Mouse (Mus musculus) liver, adult 2 months (tissue): ENCODE results near the gene Lmntd1.

Experiments used
- CTCF ChIP-seq: fragments of 200-500 bp; IDR thresholded peaks from 2 replicates; pipeline ENCODE4 v1.5.1; 2011; ENCODE audit warnings: low read depth, low read length, control low read depth
- POLR2A ChIP-seq: fragments of 200-500 bp; IDR thresholded peaks from 2 replicates; pipeline ENCODE4 v1.6.1; 2011; ENCODE audit warnings: low read length, control low read depth; ENCODE audit not compliant: insufficient read depth; ENCODE audit errors: extremely low read depth

DNA sequence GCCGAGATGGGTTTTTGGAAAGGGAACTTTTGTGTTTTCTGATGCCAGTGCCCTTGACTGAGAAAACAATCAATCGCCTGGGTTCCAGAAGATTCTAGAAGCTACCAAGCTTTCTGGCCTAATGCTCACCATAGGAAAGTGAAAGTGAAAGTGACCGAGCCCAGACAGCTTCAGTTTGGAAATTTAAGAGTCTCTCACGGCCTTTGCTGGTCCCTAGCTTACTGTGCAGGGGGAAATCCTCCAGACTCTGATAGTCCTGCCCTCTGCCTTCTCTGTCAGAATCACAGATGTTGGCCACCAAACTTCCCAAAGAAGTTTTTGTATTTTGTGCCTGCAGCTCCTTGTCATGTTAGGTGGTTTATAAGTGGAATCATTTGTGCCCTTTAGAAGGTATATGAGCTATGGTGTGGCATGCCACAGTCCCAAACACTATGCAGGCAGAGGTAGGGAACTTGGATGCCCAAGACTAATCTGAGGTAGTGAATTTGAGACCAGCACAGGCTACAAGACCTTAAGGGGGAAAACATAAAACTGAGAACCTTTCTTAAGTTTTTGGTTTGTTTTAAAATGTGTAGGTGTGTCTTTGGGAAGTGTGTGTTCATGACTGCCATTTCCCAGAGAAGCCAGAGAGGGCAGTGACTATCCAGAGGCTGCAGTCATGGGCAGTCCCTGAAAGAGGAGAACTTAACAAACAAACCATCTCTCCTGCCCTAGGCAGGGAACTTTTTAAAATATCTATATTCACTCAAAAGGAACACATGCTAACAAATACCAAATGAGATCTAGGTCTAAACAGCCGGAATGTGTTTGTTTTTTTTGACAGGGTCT, 2.5 kb upstream of the Lmntd1 start:
- no peak for TF ChIP-seq POLR2A
- TF ChIP-seq CTCF: no peak
